Mouse (Mus musculus) liver, embryonic 12.5 days (tissue): ENCODE data around the gene Irf7. TPM values are rescaled to one million over a fixed set of nuclear protein-coding genes. Genes with fewer than 3 reads are reported as not detected.
"Not testable (repeated sequence)": the region's sequence is repeated elsewhere in the genome, so short reads cannot be mapped to it uniquely, and the experiment has no call there.

Experiments
- ATAC-seq: fragments of 200-750 bp; cut with Nextera tagmentation; 2 replicates; pipeline ENCODE4 v1.8.0; 2017; ENCODE audit warnings: moderate number of reproducible peaks, mild to moderate bottlenecking, moderate library complexity
- H3K27ac ChIP-seq: fragments of 300-500 bp; sonication (generic); 2 replicates; pipeline ENCODE4 v1.5.1; 2016; ENCODE audit warnings: mild to moderate bottlenecking
- H3K27me3 ChIP-seq: fragments of 300-500 bp; sonication (generic); replicated peaks from 2 replicates; pipeline ENCODE4 v1.6.1; 2016; ENCODE audit warnings: mild to moderate bottlenecking, moderate library complexity
- H3K36me3 ChIP-seq: fragments of 300-500 bp; sonication (generic); 2 replicates; pipeline ENCODE4 v1.6.1; 2016; ENCODE audit warnings: mild to moderate bottlenecking, moderate library complexity
- H3K4me1 ChIP-seq: fragments of 300-500 bp; sonication (generic); 2 replicates; pipeline ENCODE4 v1.6.1; 2016
- H3K4me2 ChIP-seq: fragments of 300-500 bp; sonication (generic); 2 replicates; pipeline ENCODE4 v1.6.1; 2016; ENCODE audit warnings: mild to moderate bottlenecking, moderate library complexity
- H3K4me3 ChIP-seq: fragments of 300-500 bp; sonication (generic); 2 replicates; pipeline ENCODE4 v1.5.1; 2016; ENCODE audit warnings: mild to moderate bottlenecking, moderate library complexity
- H3K9ac ChIP-seq: fragments of 300-500 bp; sonication (generic); 2 replicates; pipeline ENCODE4 v1.6.1; 2016; ENCODE audit warnings: mild to moderate bottlenecking, moderate library complexity
- H3K9me3 ChIP-seq: fragments of 300-500 bp; sonication (generic); replicated peaks from 2 replicates; pipeline ENCODE4 v1.6.1; 2016; ENCODE audit warnings: mild to moderate bottlenecking, moderate library complexity
- WGBS: fragments of 180-500 bp; shearing (Covaris S2); methylation state at CpG from one replicate; pipeline ENCODE4 v1.1.7; 2016; ENCODE audit not compliant: insufficient replicate concordance; 5-methylcytosine and 5-hydroxymethylcytosine counted together
- polyA plus RNA-seq: library from polyadenylated mRNA; unstranded; fragments of >200 nt; fragmentation: Nextera tagmentation; extraction: Ambion mirVana; gene quantifications from 2 replicates; pipeline ENCODE4 v1.2.1, GENCODE M21; 2016

The Irf7 gene
- polyA plus RNA-seq, 1 experiment from 2014 or later, result 5.2 TPM

- no peak for ATAC-seq
- WGBS, result 32% methylated on average over 14 of the region's 14 CpGs
- peak overlapping the region; percentile 61 for H3K4me2 ChIP-seq
- H3K36me3 ChIP-seq, result peaks cover 4% of the 10 kb centered on the region
- H3K9ac ChIP-seq, result peak overlapping the region; percentile 45; the same call in 1 of the 2 replicates
- peaks cover 35% of the 10 kb centered on the region for H3K4me1 ChIP-seq
- H3K27ac ChIP-seq, result no peak overlapping the region
- no peaks in the 10 kb centered on the region for H3K9me3 ChIP-seq
- peak overlapping the region; percentile 33 for H3K4me3 ChIP-seq
- H3K27me3 ChIP-seq, result peaks cover 32% of the 10 kb centered on the region
Observed at GRCm38 (mm10) chr7:141269273-141269545, 2.9 kb upstream of the Irf7 start.

GRCm38 (mm10) chr7:141268466-141269272 lies 2.4 kb upstream of the Irf7 start:
- Histone ChIP-seq H3K9ac (peak overlapping the region; percentile 45; the same call in 1 of the 2 replicates), H3K27ac (peak overlapping the region; percentile 7; the same call in 1 of the 2 replicates)
- WGBS, result 25% methylated on average over 24 of the region's 24 CpGs

GRCm38 (mm10) chr7:141265411-141265738 lies 906 bp downstream of the Irf7 start:
- H3K4me2 ChIP-seq, result peak overlapping the region; percentile 89
- H3K4me3 ChIP-seq, result peak overlapping the region; percentile 75
- H3K36me3 ChIP-seq, result peaks cover 43% of the 10 kb centered on the region
- 0 out of 2 replicates have a peak, but pooled peaks have one; percentile 6 for ATAC-seq
- no peak overlapping the region for H3K27ac ChIP-seq
- H3K4me1 ChIP-seq, result peaks cover 42% of the 10 kb centered on the region
- no peaks in the 10 kb centered on the region for H3K9me3 ChIP-seq
- WGBS, result 39% methylated on average over 11 of the region's 11 CpGs
- peaks cover 19% of the 10 kb centered on the region for H3K27me3 ChIP-seq
- H3K9ac ChIP-seq, result peak overlapping the region; percentile 78

More at GRCm38 (mm10) chr7:141268466-141269272, 2.4 kb upstream of the Irf7 start:
- peak overlapping the region; percentile 61 for H3K4me2 ChIP-seq
- H3K27me3 ChIP-seq, result peaks cover 32% of the 10 kb centered on the region
- H3K36me3 ChIP-seq, result peaks cover 10% of the 10 kb centered on the region
- peak overlapping the region; percentile 33 for H3K4me3 ChIP-seq
- H3K4me1 ChIP-seq, result peaks cover 40% of the 10 kb centered on the region
- ATAC-seq, result no peak
- H3K9me3 ChIP-seq, result no peaks in the 10 kb centered on the region

GRCm38 (mm10) chr7:141264761-141265410 lies 1.4 kb downstream of the Irf7 start:
- Histone ChIP-seq H3K27me3 (peaks cover 14% of the 10 kb centered on the region), H3K9me3 (no peaks in the 10 kb centered on the region), H3K4me2 (peak overlapping the region; percentile 89), H3K9ac (0 out of 2 replicates have a peak overlapping the region, but pooled peaks have one; percentile 14), H3K4me1 (peaks cover 42% of the 10 kb centered on the region), H3K36me3 (peaks cover 48% of the 10 kb centered on the region), H3K4me3 (peak overlapping the region; percentile 75), H3K27ac (0 out of 2 replicates have a peak overlapping the region, but pooled peaks have one; percentile 36)
- peak; percentile 48 for ATAC-seq
- WGBS, result 18% methylated on average over 12 of the region's 12 CpGs

GRCm38 (mm10) chr7:141264041-141264700 lies 2.1 kb downstream of the Irf7 start:
- Histone ChIP-seq H3K4me1 (peaks cover 38% of the 10 kb centered on the region), H3K4me2 (peak overlapping the region; percentile 89; the same call in 1 of the 2 replicates), H3K36me3 (peaks cover 55% of the 10 kb centered on the region), H3K9me3 (no peaks in the 10 kb centered on the region), H3K9ac (no peak overlapping the region), H3K4me3 (no peak overlapping the region), H3K27me3 (peaks cover 7% of the 10 kb centered on the region), H3K27ac (peak overlapping the region; percentile 36; the same call in 1 of the 2 replicates)
- 77% methylated on average over 11 of the region's 11 CpGs for WGBS
- ATAC-seq, result no peak

GRCm38 (mm10) chr7:141263640-141264039 lies 2.6 kb downstream of the Irf7 start:
- Histone ChIP-seq H3K36me3 (peaks cover 60% of the 10 kb centered on the region), H3K4me2 (no peak overlapping the region), H3K9me3 (no peaks in the 10 kb centered on the region), H3K27ac (no peak overlapping the region), H3K27me3 (0 out of 2 replicates have a peak, but pooled peaks cover 2% of the 10 kb centered on the region), H3K4me3 (no peak overlapping the region), H3K4me1 (peaks cover 33% of the 10 kb centered on the region), H3K9ac (no peak overlapping the region)
- ATAC-seq, result no peak
- 90% methylated on average over 13 of the region's 13 CpGs for WGBS

- Histone ChIP-seq H3K27ac (no peak overlapping the region), H3K27me3 (no peaks in the 10 kb centered on the region), H3K4me2 (no peak overlapping the region), H3K4me3 (no peak overlapping the region), H3K36me3 (peaks cover 82% of the 10 kb centered on the region), H3K9ac (no peak overlapping the region), H3K4me1 (peaks cover 27% of the 10 kb centered on the region), H3K9me3 (no peaks in the 10 kb centered on the region)
- WGBS, result 90% methylated on average over 3 of the region's 3 CpGs
- ATAC-seq, result no peak
Observed at GRCm38 (mm10) chr7:141261480-141261879, 4.8 kb downstream of the Irf7 start.

- no peak for ATAC-seq
- 80% methylated on average over 10 of the region's 10 CpGs for WGBS
Observed at GRCm38 (mm10) chr7:141256159-141256558, 10.1 kb downstream of the Irf7 start.

GRCm38 (mm10) chr7:141250486-141250885 lies 15.8 kb downstream of the Irf7 start:
- ATAC-seq, result not testable (repeated sequence)

More at GRCm38 (mm10) chr7:141256159-141256558, 10.1 kb downstream of the Irf7 start:
- H3K4me2 ChIP-seq, result no peak overlapping the region
- H3K4me1 ChIP-seq, result no peaks in the 10 kb centered on the region
- no peak overlapping the region for H3K27ac ChIP-seq
- no peaks in the 10 kb centered on the region for H3K27me3 ChIP-seq
- H3K9ac ChIP-seq, result no peak overlapping the region
- no peak overlapping the region for H3K4me3 ChIP-seq
- no peaks in the 10 kb centered on the region for H3K9me3 ChIP-seq
- peaks cover 98% of the 10 kb centered on the region for H3K36me3 ChIP-seq

GRCm38 (mm10) chr7:141231551-141231950 lies 34.7 kb downstream of the Irf7 start:
- no peak overlapping the region for H3K4me2 ChIP-seq
- peaks cover 62% of the 10 kb centered on the region for H3K36me3 ChIP-seq
- H3K9ac ChIP-seq, result no peak overlapping the region
- WGBS, result 90% methylated on average over 10 of the region's 10 CpGs
- no peaks in the 10 kb centered on the region for H3K9me3 ChIP-seq
- no peak overlapping the region for H3K27ac ChIP-seq
- H3K27me3 ChIP-seq, result no peaks in the 10 kb centered on the region
- H3K4me1 ChIP-seq, result peaks cover 36% of the 10 kb centered on the region
- no peak overlapping the region for H3K4me3 ChIP-seq
- ATAC-seq, result no peak

More at GRCm38 (mm10) chr7:141250486-141250885, 15.8 kb downstream of the Irf7 start:
- H3K9me3 ChIP-seq, H3K27me3 ChIP-seq, H3K4me3 ChIP-seq, H3K4me1 ChIP-seq, H3K9ac ChIP-seq, H3K4me2 ChIP-seq, H3K27ac ChIP-seq: not testable (repeated sequence)
- peaks cover 98% of the 10 kb centered on the region for H3K36me3 ChIP-seq
- 76% methylated on average over 4 of the region's 4 CpGs for WGBS

GRCm38 (mm10) chr7:141231111-141231510 lies 35.2 kb downstream of the Irf7 start:
- 88% methylated on average over 3 of the region's 3 CpGs for WGBS
- no peak for ATAC-seq
- peaks cover 36% of the 10 kb centered on the region for H3K4me1 ChIP-seq
- peak overlapping the region; percentile 97; the same call in 1 of the 2 replicates for H3K4me3 ChIP-seq
- no peak overlapping the region for H3K9ac ChIP-seq
- peaks cover 58% of the 10 kb centered on the region for H3K36me3 ChIP-seq
- no peaks in the 10 kb centered on the region for H3K9me3 ChIP-seq
- H3K27me3 ChIP-seq, result no peaks in the 10 kb centered on the region
- no peak overlapping the region for H3K27ac ChIP-seq
- H3K4me2 ChIP-seq, result no peak overlapping the region
